Mouse (Mus musculus) hindbrain, postnatal 0 days (tissue): ENCODE results near the gene Mapk12. TPM values are rescaled to one million over a fixed set of nuclear protein-coding genes. Genes with fewer than 3 reads are reported as not detected.

Experiments used
- ATAC-seq: fragments of 200-750 bp; cut with Nextera tagmentation; 2 replicates; pipeline ENCODE4 v1.8.0; 2017; ENCODE audit warnings: mild to moderate bottlenecking, moderate TSS enrichment, moderate library complexity
- DNase-seq: peaks from one replicate; pipeline ENCODE4 v3.0.0-alpha.2; 2015; ENCODE audit warnings: low spot score
- H3K27ac ChIP-seq: fragments of 300-500 bp; sonication (generic); 2 replicates; pipeline ENCODE4 v1.5.1; 2014; ENCODE audit warnings: mild to moderate bottlenecking
- H3K27me3 ChIP-seq: fragments of 300-500 bp; sonication (generic); 2 replicates; pipeline ENCODE4 v1.6.1; 2014; ENCODE audit warnings: low read length, mixed read lengths; ENCODE audit not compliant: insufficient read depth
- H3K36me3 ChIP-seq: fragments of 300-500 bp; sonication (generic); 2 replicates; pipeline ENCODE4 v1.6.1; 2014; ENCODE audit warnings: low read length, mixed read lengths; ENCODE audit not compliant: insufficient read depth
- H3K4me1 ChIP-seq: fragments of 300-500 bp; sonication (generic); 2 replicates; pipeline ENCODE4 v1.6.1; 2014; ENCODE audit warnings: antibody characterized with exemption, low read length, mixed read lengths; ENCODE audit not compliant: insufficient read depth
- H3K4me2 ChIP-seq: fragments of 300-500 bp; sonication (generic); 2 replicates; pipeline ENCODE4 v1.6.1; 2014; ENCODE audit warnings: low read depth, mild to moderate bottlenecking, low read length, moderate library complexity, mixed read lengths
- H3K4me3 ChIP-seq: fragments of 300-500 bp; sonication (generic); 2 replicates; pipeline ENCODE4 v1.5.1; 2014; ENCODE audit warnings: low read length
- H3K9ac ChIP-seq: fragments of 300-500 bp; sonication (generic); replicated peaks from 2 replicates; pipeline ENCODE4 v1.6.1; 2014; ENCODE audit warnings: mild to moderate bottlenecking, low read length, moderate library complexity, mixed read lengths
- H3K9me3 ChIP-seq: fragments of 300-500 bp; sonication (generic); 2 replicates; pipeline ENCODE4 v1.6.1; 2016; ENCODE audit warnings: low read length, mixed read lengths
- CTCF ChIP-seq: IDR thresholded peaks from 2 replicates; pipeline ENCODE4 v1.5.1; 2016; ENCODE audit warnings: antibody characterized with exemption, control low read depth, low read depth
- WGBS: fragments of 180-500 bp; shearing (Covaris S2); extraction: QIAGEN DNeasy Blood & Tissue Kit; methylation state at CpG from one replicate; pipeline ENCODE4 v1.1.7; 2014; 5-methylcytosine and 5-hydroxymethylcytosine counted together
- polyA plus RNA-seq: library from polyadenylated mRNA; unstranded; fragments of >200 nt; fragmentation: Nextera tagmentation; extraction: Ambion mirVana; gene quantifications from 2 replicates; pipeline ENCODE4 v1.2.1, GENCODE M21; 2015
- total RNA-seq: library from RNA; depleted of rRNA; stranded (reverse); fragments of >200 nt; gene quantifications from 2 replicates; pipeline ENCODE4 v1.2.3, GENCODE M21; 2014

Gene Mapk12
- total and polyA plus RNA-seq, 2 experiments from 2014 or later, result 2.6 to 4.8 TPM

DNA sequence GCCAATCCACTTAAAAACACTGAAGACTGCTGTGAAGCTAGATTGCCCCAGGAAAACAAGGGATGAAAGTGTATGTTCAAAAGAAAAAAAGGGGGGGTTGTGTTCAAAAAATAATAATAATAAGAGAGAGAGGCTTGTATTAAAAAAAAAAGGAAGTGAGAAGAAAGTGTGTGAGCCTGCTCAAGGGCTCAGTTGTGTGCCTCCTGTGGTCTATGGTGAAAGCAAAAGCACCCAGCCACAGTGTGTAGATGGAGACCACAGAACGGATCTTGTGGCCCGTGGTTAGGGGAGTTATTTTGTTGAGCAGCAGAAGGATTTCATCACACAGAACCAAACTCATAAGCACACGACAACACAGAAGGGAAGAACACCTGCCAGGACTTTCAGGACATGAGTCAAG lies 9.2 kb downstream of the Mapk12 start:
- Histone ChIP-seq H3K4me3 (no peak overlapping the region), H3K27me3 (no peaks in the 10 kb centered on the region), H3K9me3 (no peaks in the 10 kb centered on the region), H3K4me2 (no peak overlapping the region), H3K9ac (no peak overlapping the region), H3K27ac (no peak overlapping the region), H3K4me1 (peaks cover 12% of the 10 kb centered on the region), H3K36me3 (no peaks in the 10 kb centered on the region)
- 94% methylated on average over 3 of the region's 3 CpGs for WGBS
- ATAC-seq, result no peak
- TF ChIP-seq CTCF, result no peak
- no peak for DNase-seq

DNA sequence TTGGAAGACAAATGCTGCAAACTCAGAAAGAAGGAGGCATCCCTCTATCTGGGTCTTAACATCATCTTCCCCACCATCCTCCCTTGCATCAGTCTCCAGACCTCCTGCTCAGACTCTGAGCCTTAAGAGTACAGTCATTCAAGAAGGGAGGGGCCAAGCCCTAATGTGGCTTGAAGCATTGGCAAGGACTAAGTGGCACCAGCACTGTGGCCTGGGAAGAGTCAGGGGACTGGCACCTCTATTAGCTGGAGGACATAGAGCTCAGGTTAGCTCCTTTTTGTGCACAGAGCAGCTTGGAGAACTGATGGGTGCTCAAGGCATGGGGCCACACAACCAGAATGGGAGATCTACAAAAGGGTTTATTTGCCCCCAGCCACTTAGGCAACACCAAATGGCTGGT lies 10.3 kb downstream of the Mapk12 start:
- Histone ChIP-seq H3K9ac (no peak overlapping the region), H3K27me3 (no peaks in the 10 kb centered on the region), H3K4me2 (no peak overlapping the region), H3K4me1 (peaks cover 12% of the 10 kb centered on the region), H3K36me3 (no peaks in the 10 kb centered on the region), H3K27ac (no peak overlapping the region), H3K4me3 (no peak overlapping the region), H3K9me3 (no peaks in the 10 kb centered on the region)
- no peak for TF ChIP-seq CTCF
- ATAC-seq, result no peak
- DNase-seq, result no peak

DNA sequence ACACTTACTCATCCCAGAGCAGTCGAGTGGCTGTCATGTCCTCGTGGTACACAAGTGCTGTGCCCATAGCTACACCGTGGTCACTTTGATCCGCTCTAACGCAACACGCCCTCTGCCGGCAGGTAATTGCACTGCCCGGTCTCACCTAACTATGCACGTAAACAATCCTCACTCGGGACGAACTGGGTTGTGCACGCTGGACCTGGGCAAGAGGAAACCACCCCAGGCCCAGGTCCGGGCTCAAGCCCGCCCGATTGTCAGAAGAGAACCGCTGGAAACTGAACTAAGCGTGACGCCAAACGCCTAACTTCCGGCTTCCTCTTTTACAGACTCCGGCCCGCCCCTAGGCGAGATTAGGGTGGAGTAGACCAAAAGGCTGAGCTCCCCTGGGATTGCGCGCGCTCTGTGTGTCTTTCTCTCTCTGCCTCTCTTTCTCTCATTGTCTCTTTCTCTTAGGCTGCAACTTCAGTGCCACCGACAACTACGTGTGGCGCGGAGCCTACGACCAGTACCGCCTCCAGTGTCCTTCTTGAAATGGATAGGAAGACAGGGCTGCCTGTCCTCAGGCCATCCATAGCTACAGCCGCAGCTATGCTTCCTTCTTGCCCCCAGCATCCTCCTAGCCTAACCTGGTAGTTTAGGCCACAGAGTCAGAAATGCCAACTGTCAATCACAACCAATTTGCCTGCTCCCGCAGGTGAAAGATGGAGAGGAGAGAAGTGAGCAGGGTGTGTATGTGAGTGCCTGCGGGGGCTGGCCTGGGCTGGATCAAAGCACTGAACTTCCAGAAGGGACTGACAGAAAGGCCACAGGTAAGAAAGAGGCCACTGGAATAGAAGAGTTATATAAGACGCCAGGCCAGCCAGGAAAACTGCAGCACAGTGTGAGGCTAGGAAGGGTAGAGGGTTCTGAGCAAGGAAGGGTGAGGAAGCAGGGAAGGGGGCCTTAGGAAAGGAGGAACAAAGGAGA lies 11.8 kb downstream of the Mapk12 start, which contains the start of gene Hdac10:
Gene Hdac10 (minus strand): TSS at position 319 of the 969 bp plus-strand sequence.
- WGBS, result 3% methylated on average over 36 of the region's 36 CpGs

DNA sequence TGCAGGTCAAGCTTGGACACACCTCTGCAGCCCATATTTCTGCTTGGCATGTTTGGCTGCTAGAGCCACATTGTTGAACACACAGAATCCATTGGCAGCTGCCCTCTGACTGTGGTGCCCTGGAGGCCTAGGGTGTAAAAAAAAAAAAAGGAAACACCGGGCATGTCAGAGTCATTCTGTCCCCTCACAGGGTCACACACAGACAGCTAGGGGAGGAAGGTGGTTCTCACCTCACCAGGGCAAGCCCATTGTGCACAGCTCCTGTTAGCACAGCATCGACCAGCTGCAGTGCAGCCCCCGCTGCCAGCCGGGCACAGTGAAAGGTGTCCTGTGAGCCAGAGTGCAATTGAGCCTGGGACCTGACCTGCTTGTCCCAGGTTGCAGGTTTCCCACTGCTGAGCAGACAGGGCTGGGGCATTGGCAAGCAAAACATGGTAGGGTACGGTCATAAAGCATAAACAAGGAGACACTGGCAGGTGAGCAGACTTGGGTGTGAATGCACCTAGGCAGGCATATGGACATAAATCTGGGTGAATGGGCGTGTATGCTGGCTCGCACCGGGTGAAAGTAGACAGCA lies 13.1 kb downstream of the Mapk12 start:
- Histone ChIP-seq H3K27me3 (no peaks in the 10 kb centered on the region), H3K27ac (peak overlapping the region; percentile 76; the same call in 1 of the 2 replicates), H3K9me3 (no peaks in the 10 kb centered on the region), H3K4me1 (peaks cover 16% of the 10 kb centered on the region), H3K4me2 (peak overlapping the region; percentile 78), H3K9ac (peak overlapping the region; percentile 63; the same call in 1 of the 2 replicates), H3K4me3 (peak overlapping the region; percentile 58), H3K36me3 (no peaks in the 10 kb centered on the region)
- TF ChIP-seq CTCF, result no peak
- no peak for DNase-seq
- no peak for ATAC-seq
- WGBS, result 81% methylated on average over 8 of the region's 8 CpGs

More for the DNA sequence above, 11.8 kb downstream of the Mapk12 start, which contains the start of gene Hdac10:
- Histone ChIP-seq H3K4me2 (peak within 1 kb of the TSS; percentile 78), H3K27me3 (no peaks in the 10 kb centered on the region), H3K27ac (peak within 1 kb of the TSS; percentile 76), H3K36me3 (no peaks in the 10 kb centered on the region), H3K9me3 (no peaks in the 10 kb centered on the region), H3K4me3 (peak within 1 kb of the TSS; percentile 58), H3K9ac (peak within 1 kb of the TSS; percentile 63), H3K4me1 (peaks cover 13% of the 10 kb centered on the region)
- DNase-seq, result peak; percentile 91
- peak; percentile 91 for ATAC-seq
- peak; percentile 95 for TF ChIP-seq CTCF

DNA sequence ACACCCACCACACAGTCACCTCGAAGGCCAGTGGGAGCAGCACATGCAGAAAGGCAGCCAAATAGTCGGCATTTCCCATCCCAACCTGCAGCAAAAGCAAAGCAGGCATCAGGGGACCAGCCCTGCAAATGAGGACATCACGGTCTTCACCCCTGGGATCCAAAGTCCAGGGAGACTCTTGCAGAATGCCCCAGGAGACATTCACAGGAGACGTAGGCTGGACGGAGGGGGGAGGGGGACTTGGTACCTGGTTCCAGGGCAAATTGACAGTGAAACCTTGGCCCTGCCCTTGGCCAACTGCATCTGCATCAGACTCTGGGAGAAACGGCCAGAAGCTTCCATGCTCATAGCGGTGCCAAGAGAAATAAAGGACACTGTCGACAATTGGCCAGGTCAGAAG lies 13.9 kb downstream of the Mapk12 start:
- no peak overlapping the region for H3K4me2 ChIP-seq
- no peaks in the 10 kb centered on the region for H3K36me3 ChIP-seq
- H3K4me3 ChIP-seq, result no peak overlapping the region
- TF ChIP-seq CTCF, result no peak
- H3K4me1 ChIP-seq, result peaks cover 23% of the 10 kb centered on the region
- no peak for ATAC-seq
- H3K9ac ChIP-seq, result no peak overlapping the region
- H3K27me3 ChIP-seq, result no peaks in the 10 kb centered on the region
- H3K9me3 ChIP-seq, result no peaks in the 10 kb centered on the region
- no peak for DNase-seq
- no peak overlapping the region for H3K27ac ChIP-seq
- 86% methylated on average over 8 of the region's 8 CpGs for WGBS

DNA sequence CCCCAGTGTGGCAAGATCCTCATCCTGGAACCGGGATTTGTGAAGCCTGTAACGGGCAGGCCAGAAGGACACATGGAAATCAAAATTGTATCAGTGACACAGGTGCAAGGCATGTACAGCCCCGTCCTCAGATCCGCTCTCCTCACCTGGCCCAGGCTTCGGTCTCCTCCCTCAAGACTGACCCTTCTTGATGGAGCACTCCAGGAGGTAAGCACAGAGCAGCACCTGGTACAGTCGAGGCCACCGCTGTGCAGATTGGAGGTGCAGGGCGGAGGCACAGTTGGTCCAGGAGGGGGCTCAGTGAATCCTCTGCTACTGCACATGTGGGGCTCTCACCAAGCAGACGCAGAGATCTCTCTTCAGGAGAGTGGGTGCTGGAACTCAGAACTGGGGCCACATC lies 15.2 kb downstream of the Mapk12 start:
- peaks cover 33% of the 10 kb centered on the region for H3K4me1 ChIP-seq
- no peak overlapping the region for H3K4me3 ChIP-seq
- no peaks in the 10 kb centered on the region for H3K36me3 ChIP-seq
- ATAC-seq, result no peak
- no peak overlapping the region for H3K9ac ChIP-seq
- H3K27me3 ChIP-seq, result no peaks in the 10 kb centered on the region
- H3K9me3 ChIP-seq, result no peaks in the 10 kb centered on the region
- 98% methylated on average over 9 of the region's 9 CpGs for WGBS
- no peak for TF ChIP-seq CTCF
- no peak for DNase-seq
- H3K27ac ChIP-seq, result no peak overlapping the region
- no peak overlapping the region for H3K4me2 ChIP-seq
